Mouse (Mus musculus) stomach, postnatal 0 days (tissue): Measurements from ENCODE around the gene Fam171a2. TPM values are rescaled to one million over a fixed set of nuclear protein-coding genes. Genes with fewer than 3 reads are reported as not detected.

Experiments
- ATAC-seq: fragments of 200-750 bp; cut with Nextera tagmentation; 2 replicates; pipeline ENCODE4 v1.8.0; 2017; ENCODE audit not compliant: low FRiP score, low TSS enrichment
- DNase-seq: peaks from one replicate; pipeline ENCODE4 v3.0.0-alpha.2; 2016; ENCODE audit warnings: low spot score
- H3K27ac ChIP-seq: fragments of 300-500 bp; sonication (generic); replicated peaks from 2 replicates; pipeline ENCODE4 v1.5.1; 2014; ENCODE audit warnings: mild to moderate bottlenecking, control low read depth
- H3K27me3 ChIP-seq: fragments of 300-500 bp; sonication (generic); 2 replicates; pipeline ENCODE4 v1.6.1; 2014; ENCODE audit warnings: low read length; ENCODE audit not compliant: control insufficient read depth, insufficient read depth
- H3K36me3 ChIP-seq: fragments of 300-500 bp; sonication (generic); 2 replicates; pipeline ENCODE4 v1.6.1; 2014; ENCODE audit warnings: low read length, mixed read lengths; ENCODE audit not compliant: control insufficient read depth, insufficient read depth
- H3K4me1 ChIP-seq: fragments of 300-500 bp; sonication (generic); replicated peaks from 2 replicates; pipeline ENCODE4 v1.6.1; 2014; ENCODE audit warnings: antibody characterized with exemption; ENCODE audit not compliant: control insufficient read depth, insufficient read depth
- H3K4me2 ChIP-seq: fragments of 300-500 bp; sonication (generic); replicated peaks from 2 replicates; pipeline ENCODE4 v1.6.1; 2014; ENCODE audit warnings: low read depth, mild to moderate bottlenecking, control low read depth, moderate library complexity
- H3K4me3 ChIP-seq: fragments of 300-500 bp; sonication (generic); 2 replicates; pipeline ENCODE4 v1.5.1; 2014; ENCODE audit warnings: low read depth, low read length, control low read depth
- H3K9ac ChIP-seq: fragments of 300-500 bp; sonication (generic); 2 replicates; pipeline ENCODE4 v1.6.1; 2014; ENCODE audit warnings: mild to moderate bottlenecking, low read length, control low read depth, mixed read lengths
- H3K9me3 ChIP-seq: fragments of 300-500 bp; sonication (generic); 2 replicates; pipeline ENCODE4 v1.6.1; 2016; ENCODE audit warnings: low read length; ENCODE audit not compliant: control insufficient read depth
- CTCF ChIP-seq: IDR thresholded peaks from 2 replicates; pipeline ENCODE4 v1.5.1; 2016; ENCODE audit warnings: antibody characterized with exemption, low read depth, mild to moderate bottlenecking, moderate library complexity
- EP300 ChIP-seq: optimal IDR thresholded peaks from 2 replicates; pipeline ENCODE3; 2016; ENCODE audit warnings: antibody characterized with exemption
- WGBS: fragments of 180-500 bp; shearing (Covaris S2); extraction: QIAGEN DNeasy Blood & Tissue Kit; methylation state at CpG from one replicate; pipeline ENCODE4 v1.1.7; 2014; 5-methylcytosine and 5-hydroxymethylcytosine counted together
- polyA plus RNA-seq: library from polyadenylated mRNA; unstranded; fragments of >200 nt; fragmentation: Nextera tagmentation; extraction: Ambion mirVana; gene quantifications from 2 replicates; pipeline ENCODE4 v1.2.1, GENCODE M21; 2015

Fam171a2 gene
- polyA plus RNA-seq, 1 experiment from 2014 or later = 2.0 TPM

DNA sequence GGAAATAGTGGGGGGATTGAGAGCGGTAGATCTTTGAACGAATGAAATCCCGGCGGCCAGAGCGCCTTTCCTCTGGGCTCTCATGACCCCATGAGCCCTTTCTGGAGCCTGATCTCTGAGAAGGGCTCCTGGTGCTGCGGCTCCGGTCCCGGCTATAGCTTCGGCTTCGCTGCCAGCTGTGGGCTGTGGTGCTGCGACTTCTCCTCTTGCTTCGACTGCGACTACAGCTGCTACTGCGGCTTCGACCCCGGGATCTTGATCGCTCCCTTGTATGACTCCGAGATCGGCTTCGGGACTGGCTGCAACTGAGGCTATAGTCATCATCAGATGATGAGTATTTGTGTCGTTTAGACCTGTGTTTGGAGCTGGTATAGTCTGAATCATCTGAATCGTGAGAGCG lies 32.1 kb upstream of the Fam171a2 start:
- peaks cover 40% of the 10 kb centered on the region for H3K36me3 ChIP-seq
- H3K27ac ChIP-seq = no peak overlapping the region
- DNase-seq (no peak), ATAC-seq (no peak)
- H3K9ac ChIP-seq = no peak overlapping the region
- H3K27me3 ChIP-seq = no peaks in the 10 kb centered on the region
- TF ChIP-seq EP300 (no peak), CTCF (no peak)
- H3K4me2 ChIP-seq = no peak overlapping the region
- no peaks in the 10 kb centered on the region for H3K4me1 ChIP-seq
- WGBS = 95% methylated on average over 23 of the region's 23 CpGs
- no peaks in the 10 kb centered on the region for H3K9me3 ChIP-seq
- H3K4me3 ChIP-seq = no peak overlapping the region

DNA sequence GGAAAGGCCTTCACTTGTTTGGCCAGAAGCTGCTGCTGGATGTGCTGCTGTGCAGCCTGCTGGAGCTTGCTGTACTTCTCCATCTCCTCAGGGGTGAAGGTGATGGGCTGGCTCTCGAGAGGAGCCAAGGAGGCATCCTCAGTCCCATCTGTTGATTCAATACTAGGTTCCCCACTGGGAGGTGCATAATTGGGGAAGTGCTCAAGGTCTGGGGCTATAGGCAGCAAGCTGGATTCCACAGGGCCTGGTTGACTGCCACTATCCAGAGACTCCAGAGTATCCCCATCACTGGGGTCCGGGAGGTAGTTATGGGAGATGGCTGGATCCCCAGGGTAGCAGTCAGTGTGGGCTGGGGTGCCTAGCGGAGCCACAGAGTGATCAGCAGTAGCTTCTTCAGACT lies 31.2 kb upstream of the Fam171a2 start:
- ATAC-seq (no peak), DNase-seq (no peak)
- 94% methylated on average over 3 of the region's 3 CpGs for WGBS
- no peaks in the 10 kb centered on the region for H3K4me1 ChIP-seq
- TF ChIP-seq EP300 = no peak
- no peak for TF ChIP-seq CTCF
- H3K27me3 ChIP-seq = no peaks in the 10 kb centered on the region
- H3K36me3 ChIP-seq = peaks cover 38% of the 10 kb centered on the region
- no peak overlapping the region for H3K27ac ChIP-seq
- H3K9me3 ChIP-seq = no peaks in the 10 kb centered on the region
- no peak overlapping the region for H3K4me2 ChIP-seq
- H3K4me3 ChIP-seq = no peak overlapping the region
- no peak overlapping the region for H3K9ac ChIP-seq

GRCm38 (mm10) chr11:102475027-102475426 lies 27.5 kb upstream of the Fam171a2 start:
- Histone ChIP-seq H3K4me1 (no peaks in the 10 kb centered on the region), H3K27ac (no peak overlapping the region), H3K4me3 (no peak overlapping the region), H3K9ac (no peak overlapping the region), H3K27me3 (no peaks in the 10 kb centered on the region), H3K36me3 (peaks cover 22% of the 10 kb centered on the region), H3K9me3 (no peaks in the 10 kb centered on the region), H3K4me2 (no peak overlapping the region)
- 97% methylated on average over 3 of the region's 3 CpGs for WGBS
- TF ChIP-seq EP300 = no peak
- TF ChIP-seq CTCF = no peak
- ATAC-seq (no peak), DNase-seq (no peak)

DNA sequence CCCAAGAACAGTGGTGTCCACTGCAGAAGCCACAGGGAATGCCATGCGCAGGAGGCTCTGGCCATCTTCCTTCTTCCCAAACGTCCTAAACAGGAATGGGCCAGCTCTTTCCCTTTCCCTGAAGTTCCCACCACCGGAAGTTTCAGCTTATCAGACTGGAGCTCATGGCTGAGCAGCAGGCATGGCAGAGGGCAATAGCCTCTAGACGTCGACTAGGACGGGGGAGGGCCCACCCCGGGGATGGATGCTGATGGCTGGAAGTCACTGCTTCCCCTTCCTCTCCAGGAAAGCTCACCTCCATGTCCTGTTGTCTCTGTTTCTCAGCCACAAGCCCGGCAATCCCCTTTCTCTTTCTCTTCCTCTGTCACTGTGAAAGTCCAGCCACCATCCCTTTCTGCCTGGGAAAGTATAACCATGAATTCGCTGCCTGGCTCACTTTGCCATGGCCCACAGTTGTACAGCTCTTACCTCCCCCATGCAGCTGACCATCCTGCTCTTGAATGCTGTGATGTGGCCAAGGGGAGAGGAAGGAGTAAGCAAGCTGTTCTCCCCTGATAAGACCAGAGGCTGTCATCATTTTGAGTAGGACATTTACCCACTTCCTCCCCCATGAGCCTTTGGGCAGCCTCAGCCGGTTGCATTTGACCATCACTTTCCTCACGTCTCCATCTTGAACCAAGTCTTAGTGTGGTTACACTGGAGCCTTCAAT lies 22.3 kb upstream of the Fam171a2 start, which contains the start of gene Itga2b:
Itga2b (minus strand) TSS at position 475 of the 710 bp plus-strand sequence.
- Histone ChIP-seq H3K4me2 (no peak within 1 kb of the TSS), H3K4me1 (peaks cover 6% of the 10 kb centered on the region), H3K27me3 (no peaks in the 10 kb centered on the region), H3K27ac (no peak within 1 kb of the TSS), H3K9ac (no peak within 1 kb of the TSS), H3K9me3 (no peaks in the 10 kb centered on the region), H3K4me3 (no peak within 1 kb of the TSS), H3K36me3 (no peaks in the 10 kb centered on the region)
- no peak for ATAC-seq
- DNase-seq = no peak
- no peak for TF ChIP-seq EP300
- no peak for TF ChIP-seq CTCF
- WGBS = 65% methylated on average over 11 of the region's 11 CpGs

GRCm38 (mm10) chr11:102467041-102467631 lies 19.7 kb upstream of the Fam171a2 start:
- 0% methylated on average over 36 of the region's 37 CpGs for WGBS
- H3K9ac ChIP-seq = peak overlapping the region; percentile 54
- peak; percentile 99 for DNase-seq
- peak overlapping the region; percentile 80 for H3K4me2 ChIP-seq
- peak overlapping the region; percentile 40 for H3K4me3 ChIP-seq
- peak; percentile 95 for ATAC-seq
- H3K27ac ChIP-seq = peak overlapping the region; percentile 91
- H3K4me1 ChIP-seq = peaks cover 6% of the 10 kb centered on the region
- H3K9me3 ChIP-seq = no peaks in the 10 kb centered on the region
- no peaks in the 10 kb centered on the region for H3K27me3 ChIP-seq
- H3K36me3 ChIP-seq = no peaks in the 10 kb centered on the region
- TF ChIP-seq CTCF = no peak
- TF ChIP-seq EP300 = no peak

DNA sequence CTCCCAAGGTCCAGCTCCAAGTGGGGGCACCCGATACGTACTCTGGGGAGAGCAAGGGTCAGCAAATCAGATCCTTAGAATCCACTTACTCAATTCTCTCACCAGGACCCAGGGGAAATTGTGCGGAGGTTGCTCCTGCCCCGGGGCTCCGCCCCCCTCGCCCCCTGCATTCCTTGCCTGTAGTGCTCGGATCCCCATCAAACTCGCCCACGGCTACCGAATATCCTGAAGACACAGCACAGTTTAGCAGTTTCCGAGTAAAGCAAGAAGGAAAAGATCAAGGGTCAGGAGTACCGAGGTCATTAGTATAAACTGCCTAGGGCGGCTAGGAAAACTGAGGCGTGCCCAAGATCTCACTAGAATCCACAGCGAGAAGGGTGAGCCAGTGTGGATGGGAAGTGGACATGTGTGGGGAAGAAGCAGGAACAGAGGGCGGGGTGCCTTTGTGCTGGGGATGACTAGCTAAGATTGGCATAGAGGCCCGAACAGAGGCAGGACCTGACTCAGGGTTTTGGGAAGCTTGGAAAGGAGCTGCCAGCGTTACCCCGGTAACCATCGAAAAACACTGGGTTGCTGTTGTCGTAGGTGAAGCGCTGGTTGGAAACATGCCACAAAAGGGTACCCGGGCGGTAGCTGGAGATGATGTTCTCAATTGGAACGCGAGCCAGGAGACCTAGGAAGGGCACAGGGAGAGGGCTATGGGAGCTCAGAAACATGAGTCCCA lies 18.4 kb upstream of the Fam171a2 start:
- Histone ChIP-seq H3K4me2 (peak overlapping the region; percentile 31), H3K4me3 (no peak overlapping the region), H3K9ac (no peak overlapping the region), H3K36me3 (no peaks in the 10 kb centered on the region), H3K4me1 (peaks cover 6% of the 10 kb centered on the region), H3K27me3 (no peaks in the 10 kb centered on the region), H3K9me3 (no peaks in the 10 kb centered on the region), H3K27ac (peak overlapping the region; percentile 91)
- DNase-seq (peak; percentile 75), ATAC-seq (peak; percentile 31)
- TF ChIP-seq CTCF (no peak), EP300 (no peak)
- WGBS = 17% methylated on average over 26 of the region's 26 CpGs
